Mouse (Mus musculus): ENCODE data around the gene Rac3. TPM values are rescaled to one million over a fixed set of nuclear protein-coding genes. Genes with fewer than 3 reads are reported as not detected.

The Rac3 gene
- polyA plus RNA-seq, 1 experiment from 2014 or later, result 0.96 TPM

- Histone ChIP-seq H3K9me3 (replicated peaks) (no peaks in the 10 kb centered on the region), H3K27me3 (peaks cover 39% of the 10 kb centered on the region), H3K4me2 (no peak overlapping the region), H3K4me3 (replicated peaks) (no peak overlapping the region), H3K36me3 (replicated peaks) (peaks cover 18% of the 10 kb centered on the region; the same call in 1 of the 2 replicates), H3K9ac (no peak overlapping the region), H3K4me1 (replicated peaks) (peaks cover 27% of the 10 kb centered on the region), H3K27ac (replicated peaks) (no peak overlapping the region)
- WGBS (ENCODE audit: insufficient replicate concordance), result 87% methylated on average over 9 of the region's 9 CpGs
- ATAC-seq (ENCODE audit: insufficient read depth), result no peak
Observed at GRCm38 (mm10) chr11:120719242-120719641, 2.0 kb upstream of the Rac3 start.

- H3K27me3 ChIP-seq, result peaks cover 39% of the 10 kb centered on the region
- no peak for ATAC-seq (ENCODE audit: insufficient read depth)
- no peak overlapping the region for H3K9ac ChIP-seq
- 88% methylated on average over 13 of the region's 13 CpGs for WGBS (ENCODE audit: insufficient replicate concordance)
- no peaks in the 10 kb centered on the region for H3K9me3 ChIP-seq (replicated peaks)
- H3K4me1 ChIP-seq (replicated peaks), result peaks cover 20% of the 10 kb centered on the region
- no peak overlapping the region for H3K27ac ChIP-seq (replicated peaks)
- H3K4me3 ChIP-seq (replicated peaks), result no peak overlapping the region
- H3K36me3 ChIP-seq (replicated peaks), result peaks cover 18% of the 10 kb centered on the region; the same call in 1 of the 2 replicates
- no peak overlapping the region for H3K4me2 ChIP-seq
Observed at GRCm38 (mm10) chr11:120719841-120720376, 1.4 kb upstream of the Rac3 start.

- 8% methylated on average over 17 of the region's 17 CpGs for WGBS (ENCODE audit: insufficient replicate concordance)
- Histone ChIP-seq H3K4me2 (peak overlapping the region; percentile 80), H3K4me3 (replicated peaks) (peak overlapping the region; percentile 54; the same call in 1 of the 2 replicates), H3K9me3 (replicated peaks) (no peaks in the 10 kb centered on the region), H3K27ac (replicated peaks) (no peak overlapping the region), H3K4me1 (replicated peaks) (peaks cover 19% of the 10 kb centered on the region), H3K9ac (no peak overlapping the region), H3K27me3 (peaks cover 39% of the 10 kb centered on the region), H3K36me3 (replicated peaks) (peaks cover 18% of the 10 kb centered on the region; the same call in 1 of the 2 replicates)
- ATAC-seq (ENCODE audit: insufficient read depth), result no peak
Observed at GRCm38 (mm10) chr11:120720450-120720849, 820 bp upstream of the Rac3 start.

- 17% methylated on average over 21 of the region's 21 CpGs for WGBS (ENCODE audit: insufficient replicate concordance)
- Histone ChIP-seq H3K9me3 (replicated peaks) (no peaks in the 10 kb centered on the region), H3K27me3 (peaks cover 39% of the 10 kb centered on the region), H3K36me3 (replicated peaks) (peaks cover 15% of the 10 kb centered on the region; the same call in 1 of the 2 replicates), H3K27ac (replicated peaks) (no peak overlapping the region), H3K9ac (no peak overlapping the region), H3K4me3 (replicated peaks) (peak overlapping the region; percentile 54), H3K4me2 (peak overlapping the region; percentile 80), H3K4me1 (replicated peaks) (peaks cover 30% of the 10 kb centered on the region)
- no peak for ATAC-seq (ENCODE audit: insufficient read depth)
Observed at GRCm38 (mm10) chr11:120722067-120722630, 879 bp downstream of the Rac3 start.

- Histone ChIP-seq H3K9me3 (replicated peaks) (no peaks in the 10 kb centered on the region), H3K27ac (replicated peaks) (no peak overlapping the region), H3K27me3 (peaks cover 39% of the 10 kb centered on the region), H3K4me3 (replicated peaks) (no peak overlapping the region), H3K9ac (no peak overlapping the region), H3K36me3 (replicated peaks) (peaks cover 11% of the 10 kb centered on the region; the same call in 1 of the 2 replicates), H3K4me2 (no peak overlapping the region), H3K4me1 (replicated peaks) (peaks cover 34% of the 10 kb centered on the region)
- no peak for ATAC-seq (ENCODE audit: insufficient read depth)
- 76% methylated on average over 11 of the region's 11 CpGs for WGBS (ENCODE audit: insufficient replicate concordance)
Observed at GRCm38 (mm10) chr11:120722761-120723382, 1.6 kb downstream of the Rac3 start.

- Histone ChIP-seq H3K4me3 (replicated peaks) (no peak overlapping the region), H3K4me2 (no peak overlapping the region), H3K27me3 (peaks cover 43% of the 10 kb centered on the region), H3K27ac (replicated peaks) (no peak overlapping the region), H3K4me1 (replicated peaks) (peaks cover 34% of the 10 kb centered on the region), H3K36me3 (replicated peaks) (peaks cover 5% of the 10 kb centered on the region; the same call in 1 of the 2 replicates), H3K9me3 (replicated peaks) (no peaks in the 10 kb centered on the region), H3K9ac (no peak overlapping the region)
- no peak for ATAC-seq (ENCODE audit: insufficient read depth)
- WGBS (ENCODE audit: insufficient replicate concordance), result 80% methylated on average over 7 of the region's 7 CpGs
Observed at GRCm38 (mm10) chr11:120723509-120723908, 2.2 kb downstream of the Rac3 start.

GRCm38 (mm10) chr11:120726243-120727168 is 5.2 kb downstream of the Rac3 start:
- H3K36me3 ChIP-seq (replicated peaks), result no peaks in the 10 kb centered on the region
- peak overlapping the region; percentile 42; the same call in 1 of the 2 replicates for H3K27ac ChIP-seq (replicated peaks)
- H3K4me1 ChIP-seq (replicated peaks), result peaks cover 34% of the 10 kb centered on the region
- H3K4me3 ChIP-seq (replicated peaks), result peak overlapping the region; percentile 65
- WGBS (ENCODE audit: insufficient replicate concordance), result 20% methylated on average over 36 of the region's 36 CpGs
- peak; percentile 56 for ATAC-seq (ENCODE audit: insufficient read depth)
- no peaks in the 10 kb centered on the region for H3K9me3 ChIP-seq (replicated peaks)
- H3K27me3 ChIP-seq, result peaks cover 41% of the 10 kb centered on the region
- peak overlapping the region; percentile 37 for H3K9ac ChIP-seq
- H3K4me2 ChIP-seq, result peak overlapping the region; percentile 85

- peak within 1 kb of the TSS; percentile 42; the same call in 1 of the 2 replicates for H3K27ac ChIP-seq (replicated peaks)
- no peaks in the 10 kb centered on the region for H3K9me3 ChIP-seq (replicated peaks)
- H3K27me3 ChIP-seq, result peaks cover 40% of the 10 kb centered on the region
- peak within 1 kb of the TSS; percentile 65 for H3K4me3 ChIP-seq (replicated peaks)
- peak; percentile 80 for ATAC-seq (ENCODE audit: insufficient read depth)
- H3K9ac ChIP-seq, result peak within 1 kb of the TSS; percentile 37
- peak within 1 kb of the TSS; percentile 85 for H3K4me2 ChIP-seq
- WGBS (ENCODE audit: insufficient replicate concordance), result under 1% methylated on average over 14 of the region's 14 CpGs
- H3K4me1 ChIP-seq (replicated peaks), result peaks cover 27% of the 10 kb centered on the region
- no peaks in the 10 kb centered on the region for H3K36me3 ChIP-seq (replicated peaks)
Observed at GRCm38 (mm10) chr11:120727169-120727527, 5.9 kb downstream of the Rac3 start, which contains the start of gene Dcxr. Gene Dcxr, minus strand, starts transcription at chr11:120727281.

- no peak for ATAC-seq (ENCODE audit: insufficient read depth)
- Histone ChIP-seq H3K4me2 (peak overlapping the region; percentile 85; the same call in 1 of the 2 replicates), H3K27me3 (peaks cover 38% of the 10 kb centered on the region), H3K4me1 (replicated peaks) (peaks cover 25% of the 10 kb centered on the region), H3K9me3 (replicated peaks) (no peaks in the 10 kb centered on the region), H3K4me3 (replicated peaks) (no peak overlapping the region), H3K36me3 (replicated peaks) (no peaks in the 10 kb centered on the region), H3K27ac (replicated peaks) (no peak overlapping the region), H3K9ac (no peak overlapping the region)
- 47% methylated on average over 12 of the region's 12 CpGs for WGBS (ENCODE audit: insufficient replicate concordance)
Observed at GRCm38 (mm10) chr11:120727564-120727963, 6.3 kb downstream of the Rac3 start.

- no peak overlapping the region for H3K27ac ChIP-seq (replicated peaks)
- H3K4me3 ChIP-seq (replicated peaks), result no peak overlapping the region
- no peak overlapping the region for H3K9ac ChIP-seq
- H3K9me3 ChIP-seq (replicated peaks), result no peaks in the 10 kb centered on the region
- peaks cover 32% of the 10 kb centered on the region for H3K27me3 ChIP-seq
- no peak overlapping the region for H3K4me2 ChIP-seq
- no peaks in the 10 kb centered on the region for H3K36me3 ChIP-seq (replicated peaks)
- ATAC-seq (ENCODE audit: insufficient read depth), result no peak
- WGBS (ENCODE audit: insufficient replicate concordance), result 61% methylated on average over 11 of the region's 11 CpGs
- H3K4me1 ChIP-seq (replicated peaks), result peaks cover 25% of the 10 kb centered on the region
Observed at GRCm38 (mm10) chr11:120728530-120729240, 7.4 kb downstream of the Rac3 start.
